Mouse (Mus musculus) layer of hippocampus, adult 8-10 months (tissue): Measurements from ENCODE around the gene Slc11a1. TPM values are rescaled to one million over a fixed set of nuclear protein-coding genes. Genes with fewer than 3 reads are reported as not detected.
"Not testable (repeated sequence)": the region's sequence is repeated elsewhere in the genome, so short reads cannot be mapped to it uniquely, and the experiment has no call there.

Experiments used
- DNase-seq, 2 experiments: peaks; one replicate each; pipeline ENCODE4 v3.0.0; 2022; ENCODE audit warnings: low spot score in 2 of 2
- total RNA-seq, 4 experiments: library from RNA; stranded (reverse); gene quantifications; 2 replicates each; pipeline ENCODE4 v1.2.4; 2022

Gene Slc11a1
- total RNA-seq, 4 experiments from 2014 or later, result 5.5 to 68.6 (median 30.6) TPM

- DNase-seq, result no peak
Measured at GRCm38 (mm10) chr1:74387386-74387988, 12.5 kb downstream of the Slc11a1 start.

- no peak for DNase-seq
Measured at GRCm38 (mm10) chr1:74388398-74388920, 13.5 kb downstream of the Slc11a1 start.

- DNase-seq, result no peak
Measured at GRCm38 (mm10) chr1:74389831-74390286, 14.9 kb downstream of the Slc11a1 start.

GRCm38 (mm10) chr1:74390287-74390906 is 15.4 kb downstream of the Slc11a1 start:
- DNase-seq, result no peak

GRCm38 (mm10) chr1:74390924-74391748 is 16.1 kb downstream of the Slc11a1 start, which contains the start of gene Ctdsp1:
Ctdsp1 (plus strand) TSS chr1:74391509.
- DNase-seq, result peak; percentile 92 to 94

- no peak for DNase-seq
Measured at GRCm38 (mm10) chr1:74391844-74392441, 16.9 kb downstream of the Slc11a1 start.

- DNase-seq, result no peak
Measured at GRCm38 (mm10) chr1:74392446-74392994, 17.5 kb downstream of the Slc11a1 start.

GRCm38 (mm10) chr1:74393010-74393409 is 18.0 kb downstream of the Slc11a1 start:
- DNase-seq, result no peak

- DNase-seq, result no peak
Measured at GRCm38 (mm10) chr1:74393697-74394096, 18.7 kb downstream of the Slc11a1 start.

GRCm38 (mm10) chr1:74394311-74394710 is 19.3 kb downstream of the Slc11a1 start:
- DNase-seq, result no peak

- no peak for DNase-seq
Measured at GRCm38 (mm10) chr1:74394858-74395257, 19.9 kb downstream of the Slc11a1 start.

- no peak for DNase-seq
Measured at GRCm38 (mm10) chr1:74395290-74395689, 20.3 kb downstream of the Slc11a1 start.

GRCm38 (mm10) chr1:74396456-74397222 is 21.6 kb downstream of the Slc11a1 start:
- not testable (repeated sequence) for DNase-seq

- DNase-seq, result peak; percentile 90 to 91
Measured at GRCm38 (mm10) chr1:74397268-74397918, 22.4 kb downstream of the Slc11a1 start.

- DNase-seq, result peak in 1 of 2 experiments; percentile 60
Measured at GRCm38 (mm10) chr1:74397919-74398451, 23.0 kb downstream of the Slc11a1 start.

- no peak for DNase-seq
Measured at GRCm38 (mm10) chr1:74400531-74400930, 25.5 kb downstream of the Slc11a1 start.

- DNase-seq, result no peak
Measured at GRCm38 (mm10) chr1:74401015-74401702, 26.2 kb downstream of the Slc11a1 start.

- no peak for DNase-seq
Measured at GRCm38 (mm10) chr1:74404206-74404605, 29.2 kb downstream of the Slc11a1 start.
